Mouse (Mus musculus) kidney, postnatal 4 days (tissue): ENCODE results near the gene Kcnt1.

Experiments used
- DNase-seq, 2 experiments: peaks; one replicate each; pipeline ENCODE4 v3.0.0; 2021; ENCODE audit warnings: mixed read lengths in 2 of 2

Kcnt1 gene

DNA sequence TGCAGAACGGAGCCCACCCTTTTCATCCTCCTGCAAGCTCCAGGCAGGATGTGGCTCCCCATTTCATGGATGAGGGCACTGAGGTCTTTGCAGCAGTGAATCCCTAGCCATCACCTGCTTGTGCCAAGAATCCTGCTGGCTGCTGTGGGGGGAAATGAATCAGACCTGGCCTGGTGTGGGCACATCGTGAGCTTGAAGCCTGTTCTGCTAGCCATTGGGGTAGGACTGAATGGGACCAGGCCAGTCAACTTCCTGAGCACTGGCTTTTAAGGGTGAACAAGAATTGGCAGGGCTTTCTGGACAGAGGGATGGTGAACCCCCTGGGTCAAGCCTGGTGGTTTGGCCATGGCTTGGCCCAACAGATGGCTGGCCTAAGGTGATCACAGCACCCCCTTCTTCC is 15.0 kb downstream of the Kcnt1 start:
- DNase-seq: no peak

DNA sequence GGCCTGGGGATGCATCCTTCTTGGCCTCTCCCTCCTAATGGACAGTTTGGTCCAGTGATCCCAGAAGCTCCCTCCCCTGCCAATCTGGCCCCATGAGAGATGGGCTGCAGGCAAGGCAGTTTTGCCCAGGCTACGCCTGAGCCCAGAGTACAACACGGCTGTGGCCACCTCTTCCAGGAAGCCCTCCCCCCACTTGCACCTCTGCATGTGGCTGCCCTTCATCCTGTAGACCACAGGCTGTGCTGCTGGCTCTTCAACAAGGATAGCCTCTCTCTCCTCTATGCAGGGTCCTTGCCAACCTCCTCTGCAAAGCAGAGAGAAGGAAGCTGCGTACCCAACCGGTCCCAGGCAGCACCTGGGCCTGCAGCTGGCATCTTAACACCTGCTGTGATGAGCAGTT is 15.5 kb downstream of the Kcnt1 start:
- DNase-seq: no peak

DNA sequence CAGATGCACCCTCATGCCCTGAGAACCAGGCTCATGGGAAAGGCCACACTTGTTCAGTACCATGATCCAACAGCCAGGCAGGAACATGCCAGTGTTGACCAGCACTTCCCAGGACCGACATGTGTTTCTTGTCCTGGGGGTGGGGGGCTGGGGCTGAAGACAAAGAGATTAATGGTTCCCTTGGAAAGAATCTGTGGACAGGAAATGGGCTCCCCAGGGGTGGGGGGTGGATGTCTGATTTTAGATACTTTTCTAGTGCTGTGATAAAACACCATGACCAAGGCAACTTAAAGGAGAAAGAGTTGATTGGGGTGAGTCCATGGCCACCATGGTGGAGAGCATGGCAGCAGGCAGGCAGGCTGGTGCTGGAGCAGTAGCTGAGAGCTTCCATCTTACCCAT is 18.7 kb downstream of the Kcnt1 start:
- peak; percentile 35 to 58 for DNase-seq

DNA sequence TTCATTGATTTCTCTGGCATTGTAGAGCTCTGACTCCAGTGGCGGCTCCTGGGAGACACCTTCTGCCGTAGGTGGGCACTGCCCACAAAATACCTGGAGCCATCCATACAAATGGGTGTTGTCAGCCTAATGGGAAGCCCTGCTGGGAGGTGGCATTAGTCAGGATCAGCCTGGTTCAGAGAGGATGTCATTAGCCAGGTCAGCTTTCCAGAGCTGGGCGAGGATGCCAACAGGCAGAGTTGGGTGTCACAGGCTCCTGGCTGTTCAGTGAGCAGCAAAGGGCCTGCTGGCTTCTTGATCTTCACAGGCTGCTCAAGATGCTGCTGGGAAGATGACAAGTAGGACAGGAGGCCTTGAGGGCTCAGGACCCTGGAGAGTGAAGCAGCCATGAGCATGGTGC is 21.2 kb downstream of the Kcnt1 start:
- DNase-seq: no peak

DNA sequence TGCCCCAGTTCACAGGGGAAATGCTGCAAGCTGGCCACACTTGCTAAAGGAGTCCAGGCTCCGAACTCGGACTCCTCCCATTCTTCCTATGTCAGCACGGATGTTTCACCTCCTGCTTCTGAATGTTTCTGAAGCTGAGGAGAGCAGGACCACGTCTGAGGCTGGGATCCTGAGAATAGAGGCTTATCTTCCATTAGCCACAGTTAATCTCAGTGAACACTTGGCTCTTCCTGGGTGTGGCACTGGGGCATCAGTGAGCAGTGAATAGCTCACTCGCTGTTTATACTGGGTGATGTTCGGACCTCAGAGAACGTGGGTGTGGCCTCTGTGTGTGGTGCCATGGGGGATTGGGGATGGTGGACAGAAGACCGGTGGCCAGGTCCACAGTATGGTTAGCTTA is 23.7 kb downstream of the Kcnt1 start:
- DNase-seq: no peak

DNA sequence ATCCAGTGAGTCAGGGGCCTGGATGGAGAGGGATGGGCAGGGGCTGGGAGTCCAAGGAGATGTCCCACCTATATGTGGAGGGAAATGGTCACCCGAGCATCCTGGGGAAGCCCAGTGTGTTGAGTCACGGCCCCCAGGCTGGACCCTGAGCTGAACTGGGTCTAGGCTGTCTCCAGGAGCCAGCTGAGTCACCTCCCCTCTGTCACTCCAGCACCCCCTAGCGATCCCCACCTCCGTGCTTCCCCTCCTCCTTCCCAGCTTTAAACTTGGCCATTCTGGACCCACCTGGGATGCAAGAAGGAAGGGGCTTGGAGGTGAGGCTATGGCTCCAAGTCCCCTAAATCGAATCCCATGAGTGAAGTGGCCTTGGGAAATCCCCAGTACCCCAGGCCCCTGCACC is 24.6 kb downstream of the Kcnt1 start:
- peak; percentile 24 to 28 for DNase-seq

DNA sequence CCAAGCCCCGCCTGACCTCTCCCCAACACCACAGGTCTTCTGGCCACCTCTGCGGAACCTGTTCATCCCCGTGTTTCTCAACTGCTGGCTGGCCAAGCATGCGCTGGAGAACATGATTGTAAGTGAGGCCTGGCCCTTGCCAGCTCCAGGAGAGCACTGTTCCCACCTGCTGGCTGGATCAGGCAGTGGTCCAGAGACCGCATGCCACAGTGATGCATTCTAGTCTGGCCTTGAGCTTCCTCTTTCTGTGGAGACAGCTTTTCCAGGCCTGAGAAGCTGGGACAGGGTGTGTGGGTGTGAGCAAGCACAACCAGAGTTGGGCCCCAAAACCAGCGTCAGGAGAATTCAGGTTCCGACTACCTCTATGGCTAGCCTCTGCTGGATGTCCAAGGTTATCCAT is 28.9 kb downstream of the Kcnt1 start:
- peak in 1 of 2 experiments; percentile 16 for DNase-seq

DNA sequence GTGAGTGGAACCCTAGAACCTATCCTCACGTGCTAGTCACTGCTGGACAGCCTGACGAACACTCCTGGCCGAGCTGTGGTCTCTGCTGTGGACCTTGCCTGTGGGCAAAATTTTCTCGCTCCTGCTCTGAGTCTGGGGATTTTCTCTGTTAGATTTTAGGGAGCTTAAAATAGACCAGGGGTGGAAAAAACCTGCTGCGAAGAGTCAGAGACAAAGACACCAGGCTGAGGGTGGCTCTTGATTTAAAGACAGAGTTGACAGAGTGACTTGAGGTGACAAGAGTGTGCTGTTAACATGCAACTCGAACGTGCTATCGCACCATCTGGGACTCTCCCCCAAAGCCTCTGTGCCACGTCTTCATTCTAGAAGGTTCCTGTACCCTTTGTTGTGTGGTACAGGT is 35.4 kb downstream of the Kcnt1 start:
- DNase-seq: no peak

DNA sequence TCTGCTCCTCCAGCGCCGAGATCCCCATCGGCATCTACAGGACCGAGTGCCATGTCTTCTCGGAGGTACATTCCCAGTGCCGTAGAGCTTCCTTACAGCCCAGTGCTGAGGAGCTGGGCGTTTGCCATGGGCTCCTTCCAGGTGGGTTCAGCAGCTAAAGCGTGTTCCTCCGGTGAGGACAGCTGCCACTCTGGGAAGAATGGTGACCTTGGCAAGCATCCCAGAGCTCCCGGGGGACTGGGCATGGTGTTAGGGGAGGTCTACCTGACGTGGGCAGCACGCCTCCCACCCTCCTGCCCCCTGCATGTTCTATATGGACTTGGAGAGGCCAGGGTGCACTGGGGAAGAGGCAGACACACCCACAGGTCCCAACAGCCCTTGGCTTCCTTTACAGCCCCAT is 46.3 kb downstream of the Kcnt1 start:
- DNase-seq: no peak

DNA sequence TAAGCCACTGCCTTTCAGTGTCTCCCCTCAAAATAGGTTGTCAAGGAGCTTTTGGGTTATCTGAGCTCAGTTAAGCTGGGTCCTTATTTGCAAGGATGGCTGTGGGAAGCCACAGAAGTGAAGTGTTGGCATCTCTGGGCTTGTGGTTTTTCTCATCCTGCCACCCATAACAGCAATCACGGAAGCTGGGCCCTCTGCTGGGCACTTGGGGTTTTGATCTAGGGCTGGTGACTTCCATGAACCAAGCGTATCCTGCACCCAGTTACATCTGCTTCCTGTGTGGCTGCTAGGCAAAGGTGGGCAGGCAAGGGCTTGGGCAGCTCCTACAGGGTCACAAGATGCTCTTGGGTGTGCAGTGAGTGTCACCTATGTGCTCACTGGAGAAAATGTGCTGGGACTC is 49.7 kb downstream of the Kcnt1 start:
- DNase-seq: peak; percentile 27 to 29

DNA sequence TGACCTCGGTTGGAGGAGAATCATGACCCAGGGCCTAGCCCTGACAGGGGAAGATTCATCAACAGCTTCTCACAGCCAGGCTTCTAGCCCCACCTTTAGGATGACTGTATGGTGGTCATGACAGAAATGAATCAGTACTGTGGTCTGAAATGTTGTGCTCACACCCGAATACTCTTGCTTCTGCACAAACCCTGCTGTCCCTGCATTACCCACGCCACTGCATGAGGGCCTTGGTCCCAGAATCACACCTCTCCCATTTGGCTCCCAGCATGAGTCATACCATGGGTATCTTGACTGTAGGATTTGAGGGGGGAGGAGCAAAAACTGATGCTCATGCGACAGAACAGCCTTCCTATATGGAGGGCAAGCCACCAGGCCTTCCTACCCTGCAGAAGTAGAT is 50.7 kb downstream of the Kcnt1 start:
- no peak for DNase-seq

DNA sequence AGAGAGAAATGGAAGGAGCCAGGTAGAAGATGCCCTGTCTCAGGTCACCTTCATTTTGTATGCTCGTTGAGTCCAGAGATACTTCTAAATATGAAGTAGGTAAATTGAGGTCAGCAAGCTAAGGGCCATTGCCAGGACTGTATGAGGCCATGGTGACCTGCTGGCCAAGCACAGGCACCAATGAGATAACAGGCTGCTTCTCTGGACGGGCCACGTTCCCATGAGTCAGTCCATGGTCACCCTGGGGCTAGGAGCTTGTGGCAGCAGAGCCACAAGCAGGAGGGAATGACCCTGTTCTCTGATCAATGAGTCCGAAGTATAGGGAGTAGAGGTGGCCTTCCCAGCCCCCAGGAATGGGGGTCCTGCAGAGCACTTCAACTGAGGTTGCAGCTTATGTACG is 51.3 kb downstream of the Kcnt1 start:
- no peak for DNase-seq

DNA sequence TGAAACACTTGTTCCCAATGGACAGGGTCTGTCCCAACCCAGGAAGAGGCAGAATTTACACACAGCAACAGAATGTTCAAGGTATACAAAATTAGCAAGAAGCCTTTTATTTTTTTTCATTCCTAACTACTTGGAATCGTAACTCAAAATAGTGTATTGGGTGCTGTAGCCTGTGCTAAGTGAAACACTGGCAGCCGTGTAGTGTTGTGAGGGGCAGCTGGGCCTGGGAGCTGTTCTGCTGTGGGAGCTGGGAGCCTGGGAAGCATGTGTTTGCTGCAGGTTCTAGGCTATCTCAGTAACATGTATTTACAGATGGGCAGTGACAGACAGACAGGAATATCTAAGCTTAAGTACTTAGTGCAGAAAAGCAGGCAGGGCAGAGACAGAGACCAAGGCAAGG is 54.9 kb downstream of the Kcnt1 start:
- DNase-seq: no peak

DNA sequence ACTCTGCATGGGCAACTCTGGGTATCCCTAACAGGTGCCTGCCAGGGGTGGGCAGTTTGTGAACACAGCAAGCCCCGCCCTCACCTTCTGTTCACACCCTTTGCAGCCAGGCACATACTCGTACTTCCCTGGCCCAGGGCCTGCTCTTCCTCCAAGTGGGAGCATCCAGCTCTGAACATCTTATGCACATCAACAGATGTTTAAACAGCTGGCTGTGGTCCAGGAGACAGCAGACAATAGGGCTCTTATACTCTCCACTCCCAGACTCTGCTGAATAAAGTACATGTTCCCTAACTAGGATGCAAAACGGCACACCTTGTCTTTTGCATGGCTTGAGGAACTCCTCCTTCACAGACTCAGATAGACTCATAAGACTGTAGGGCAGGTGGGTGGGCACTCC is 56.4 kb downstream of the Kcnt1 start:
- no peak for DNase-seq

DNA sequence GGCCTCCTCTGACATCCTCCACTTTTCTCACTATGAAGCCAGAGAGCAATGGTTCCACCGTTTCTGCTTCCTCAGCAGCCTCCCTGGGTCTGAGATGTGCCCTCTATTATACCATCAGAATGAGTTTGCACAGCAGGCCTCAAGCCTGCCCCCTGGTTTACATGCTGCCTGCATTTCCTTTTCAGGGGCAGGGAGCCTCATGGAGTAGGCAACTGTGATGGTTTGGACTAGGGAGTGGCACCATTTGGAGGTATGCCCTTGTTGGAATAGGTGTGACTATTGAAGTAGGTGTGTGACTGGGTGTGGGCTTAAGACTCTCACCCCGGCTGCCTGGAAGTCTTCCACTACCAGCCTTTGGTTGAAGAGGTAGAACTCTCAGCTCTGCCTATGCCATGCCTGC is 60.3 kb downstream of the Kcnt1 start:
- no peak for DNase-seq

DNA sequence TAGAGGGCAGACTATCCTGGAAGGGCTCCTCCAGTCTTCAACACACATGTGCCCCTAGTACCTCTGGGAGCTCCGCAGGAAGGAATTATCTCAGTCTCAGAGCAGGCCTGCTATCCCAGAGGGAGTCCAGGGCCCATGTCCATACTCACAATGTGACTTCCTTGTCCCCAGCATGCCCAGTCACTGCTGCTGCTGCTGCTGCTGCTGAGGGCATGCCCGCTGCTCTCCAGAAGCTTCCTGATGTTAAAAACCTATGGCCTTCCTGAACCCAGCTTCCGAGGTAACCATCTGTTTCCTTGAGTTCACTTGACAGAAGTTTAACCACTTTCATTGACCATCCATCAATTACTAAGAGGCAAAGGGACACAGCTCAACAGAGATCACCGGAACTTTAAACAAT is 61.4 kb downstream of the Kcnt1 start:
- DNase-seq: no peak

DNA sequence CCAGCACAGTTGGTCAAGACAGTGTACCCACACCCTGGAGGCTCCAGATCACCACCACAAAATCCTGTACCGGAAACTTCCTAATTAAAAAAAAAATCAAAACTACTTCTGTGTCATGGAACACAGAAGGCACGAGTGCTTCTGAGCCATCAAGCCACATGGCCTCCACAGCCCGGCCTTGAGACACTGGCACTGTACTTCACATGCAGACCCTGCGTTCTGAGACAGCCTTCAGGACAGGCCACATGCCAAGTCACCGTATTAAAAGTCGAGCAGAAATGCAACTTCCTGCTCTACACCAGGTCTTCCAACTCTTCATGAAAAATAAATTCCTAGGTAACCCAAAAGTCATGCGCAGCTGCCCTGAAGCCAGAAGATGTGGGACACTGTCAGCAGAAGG is 64.3 kb downstream of the Kcnt1 start:
- DNase-seq: no peak

DNA sequence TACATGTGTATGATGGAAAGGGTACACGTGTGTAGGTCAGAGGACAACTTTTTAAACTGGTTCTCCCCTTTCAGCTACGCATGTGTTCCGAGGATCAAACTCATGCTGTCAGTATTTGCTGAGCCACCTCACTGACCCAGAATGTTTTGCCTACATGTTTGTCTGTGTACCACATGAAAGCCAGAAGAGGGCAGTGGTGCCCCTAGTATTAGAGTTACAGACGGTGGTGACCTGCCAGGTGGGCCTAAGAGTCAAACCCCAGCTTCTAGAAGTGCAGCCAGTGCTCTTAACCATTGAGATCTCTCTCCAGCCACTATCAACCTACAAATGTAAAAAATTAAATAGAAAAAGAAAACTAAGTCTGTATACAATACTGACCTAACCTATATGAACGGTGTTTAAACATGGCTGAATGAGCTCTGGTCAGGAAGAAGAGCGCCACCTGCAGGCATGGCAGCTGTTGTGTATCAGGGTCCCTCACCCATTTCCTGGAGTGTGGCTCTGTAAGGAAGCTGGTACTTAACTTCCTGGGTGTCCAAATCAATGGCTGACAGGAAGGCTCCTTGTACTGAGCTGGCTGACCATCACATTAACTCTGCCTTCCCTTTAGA is 67.8 kb downstream of the Kcnt1 start:
- peak; percentile 65 to 72 for DNase-seq

DNA sequence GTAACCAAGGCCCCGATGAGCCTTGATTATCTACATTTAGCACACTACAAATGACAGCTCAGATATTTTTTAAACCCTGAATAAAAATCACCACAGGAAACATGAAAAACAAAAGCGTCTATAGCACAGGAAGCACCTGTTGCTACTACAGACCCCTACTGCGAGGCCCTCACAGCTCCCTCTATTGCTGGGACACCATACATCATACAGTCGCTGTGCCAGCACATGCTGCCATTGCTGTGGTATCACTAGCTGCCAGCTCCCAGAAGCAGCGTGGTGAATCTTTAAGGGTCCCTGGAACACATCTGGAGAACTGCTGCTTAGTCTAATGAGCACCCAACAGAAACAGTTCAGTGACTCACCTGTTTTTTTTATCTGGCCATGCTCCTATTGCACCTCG is 77.0 kb downstream of the Kcnt1 start:
- DNase-seq: no peak

DNA sequence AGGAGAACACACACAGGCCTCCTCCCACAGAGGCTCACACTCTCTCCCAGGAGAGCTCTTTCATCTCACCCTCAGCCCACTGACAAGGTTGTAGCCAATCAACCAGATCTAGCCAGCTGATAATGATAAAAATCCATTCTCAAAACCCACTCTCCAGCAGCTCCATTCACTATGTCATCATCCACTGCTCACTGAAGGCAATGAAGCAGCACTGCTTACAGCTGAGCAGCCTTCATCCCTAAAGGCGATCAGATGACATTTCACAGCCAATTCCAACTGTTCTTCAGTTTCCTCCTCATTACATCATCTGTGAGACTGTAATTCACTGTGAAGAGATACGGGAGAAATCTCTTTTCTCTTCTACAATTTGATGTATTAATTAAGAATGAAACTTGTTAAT is 80.3 kb downstream of the Kcnt1 start:
- DNase-seq: no peak

DNA sequence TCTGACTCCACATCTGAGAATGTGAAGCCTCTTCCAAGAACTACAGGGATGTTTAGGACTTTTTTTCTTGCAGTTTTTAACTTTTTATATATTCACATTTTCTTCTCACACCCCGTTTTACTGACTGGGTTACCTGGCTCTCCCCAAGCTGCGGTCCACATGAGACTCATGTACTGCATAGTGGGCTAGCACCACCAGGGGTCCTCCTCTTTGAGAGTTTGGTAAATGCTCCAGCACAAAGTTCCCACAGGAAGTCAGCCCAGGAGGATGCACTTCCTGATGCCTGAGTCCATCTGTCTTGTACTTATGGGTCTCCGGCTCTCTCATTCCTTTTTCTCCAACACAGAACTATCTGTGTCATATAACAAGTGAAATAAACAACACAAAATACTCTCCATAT is 84.4 kb downstream of the Kcnt1 start:
- peak; percentile 62 to 67 for DNase-seq

DNA sequence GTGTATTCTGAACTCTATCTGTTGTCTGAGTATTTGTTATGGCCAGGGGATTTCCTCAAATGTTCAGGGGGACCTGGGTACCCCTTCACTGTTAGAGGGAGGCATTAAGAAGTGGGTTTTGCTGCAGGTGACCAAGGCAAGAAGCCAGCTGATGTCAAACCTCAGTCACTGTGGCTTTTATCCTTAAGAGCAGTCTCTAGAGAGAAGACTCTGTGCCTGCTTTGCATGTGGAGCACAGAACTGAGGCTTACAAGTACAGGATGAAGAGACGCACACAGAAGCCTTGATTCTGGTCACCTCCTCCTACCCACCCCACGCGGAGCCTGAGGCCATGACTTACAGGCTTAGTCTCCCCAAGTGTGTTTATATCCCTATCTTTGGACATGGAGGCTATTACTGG is 85.8 kb downstream of the Kcnt1 start:
- no peak for DNase-seq
